In genomic region chr9:72196626-72197330, GRCm38 (mm10) we compare ENCODE assay signal across 8 mouse cellular contexts.
DNase-seq lines count a peak whose midpoint lies in the region; ATAC-seq and TF ChIP-seq lines count a peak whose summit lies in the region.

No protein-coding gene starts in this region.

- peak overlapping the region; percentile 40 for H3ac ChIP-seq in myocyte (ENCODE audit: control insufficient read depth, insufficient read length)

- H3K9me3 ChIP-seq in forebrain, embryonic 14.5 days (replicated peaks; ENCODE audit: control insufficient read depth, low read length) = no peaks in the 10 kb centered on the region; the same call in 1 of the 2 replicates
- H3K9me3 ChIP-seq in forebrain, embryonic 13.5 days (replicated peaks) = no peaks in the 10 kb centered on the region
- no peaks in the 10 kb centered on the region for H3K9me3 ChIP-seq in heart, embryonic 10.5 days

- H3K9ac ChIP-seq in forebrain, embryonic 14.5 days (ENCODE audit: low read length) = no peak overlapping the region
- no peak overlapping the region for H3K9ac ChIP-seq in forebrain, embryonic 13.5 days

- no peak for TF ChIP-seq POLR2A in myocyte (IDR thresholded peaks at IDR 0.05; ENCODE audit: insufficient read length, low read depth)

- no peaks in the 10 kb centered on the region for H3K79me2 ChIP-seq in myocyte (ENCODE audit: control insufficient read depth, insufficient read depth)

- no peaks in the 10 kb centered on the region for H3K36me3 ChIP-seq in forebrain, embryonic 14.5 days (ENCODE audit: control insufficient read depth, insufficient read depth, low read length)
- H3K36me3 ChIP-seq in forebrain, embryonic 13.5 days (ENCODE audit: poor library complexity, severe bottlenecking) = no peaks in the 10 kb centered on the region
- no peaks in the 10 kb centered on the region for H3K36me3 ChIP-seq in heart, embryonic 10.5 days
- no peaks in the 10 kb centered on the region for H3K36me3 ChIP-seq in myocyte (ENCODE audit: control insufficient read depth, insufficient read depth)

- H3K4me1 ChIP-seq in forebrain, embryonic 14.5 days (ENCODE audit: control insufficient read depth, insufficient read depth, low read length) = peaks cover 6% of the 10 kb centered on the region; the same call in 1 of the 2 replicates
- peaks cover 5% of the 10 kb centered on the region; the same call in 1 of the 2 replicates for H3K4me1 ChIP-seq in forebrain, embryonic 13.5 days
- H3K4me1 ChIP-seq in heart, embryonic 10.5 days = no peaks in the 10 kb centered on the region

- no peaks in the 10 kb centered on the region for H3K27me3 ChIP-seq in forebrain, embryonic 14.5 days (replicated peaks; ENCODE audit: control insufficient read depth, insufficient read depth, low read length)
- no peaks in the 10 kb centered on the region for H3K27me3 ChIP-seq in forebrain, embryonic 13.5 days
- no peaks in the 10 kb centered on the region for H3K27me3 ChIP-seq in heart, embryonic 10.5 days (ENCODE audit: insufficient read depth, poor library complexity, severe bottlenecking)
- H3K27me3 ChIP-seq in myocyte (ENCODE audit: control insufficient read depth, insufficient read depth, insufficient read length) = no peaks in the 10 kb centered on the region

- no peak overlapping the region for H3K4me2 ChIP-seq in forebrain, embryonic 14.5 days (ENCODE audit: low read length)
- H3K4me2 ChIP-seq in forebrain, embryonic 13.5 days = no peak overlapping the region
- peak overlapping the region; percentile 89 for H3K4me2 ChIP-seq in myocyte (ENCODE audit: low read depth)

- DNase-seq in forebrain, embryonic 14.5 days (ENCODE audit: low spot score) = peak; percentile 54
- peak; percentile 35 to 66 for DNase-seq in right cerebral cortex, postnatal 10 days (ENCODE audit: low spot score in 2 of 2)
- DNase-seq in right cerebral cortex, postnatal 14 days = no peak
- DNase-seq in heart, embryonic 10.5 days (ENCODE audit: low spot score) = peak; percentile 27
- DNase-seq in B cell, adult 2 months = no peak
- DNase-seq in spleen, adult 12 weeks (ENCODE audit: low spot score) = no peak

- no peak overlapping the region for H3K4me3 ChIP-seq in forebrain, embryonic 14.5 days (ENCODE audit: low read depth, low read length)
- no peak overlapping the region for H3K4me3 ChIP-seq in forebrain, embryonic 13.5 days
- H3K4me3 ChIP-seq in heart, embryonic 10.5 days = no peak overlapping the region
- peak overlapping the region; percentile 3 for H3K4me3 ChIP-seq in myocyte

- no peak for ATAC-seq in forebrain, embryonic 14.5 days
- no peak for ATAC-seq in forebrain, embryonic 13.5 days

- no peak overlapping the region for H3K27ac ChIP-seq in forebrain, embryonic 14.5 days (ENCODE audit: low read depth, low read length)
- no peak overlapping the region for H3K27ac ChIP-seq in forebrain, embryonic 13.5 days
- H3K27ac ChIP-seq in heart, embryonic 10.5 days = no peak overlapping the region

- 69% methylated on average over 10 of the region's 10 CpGs for whole genome bisulfite sequencing in forebrain, embryonic 14.5 days
- 75% methylated on average over 10 of the region's 10 CpGs for WGBS in forebrain, embryonic 13.5 days
- 76% methylated on average over 10 of the region's 10 CpGs for WGBS in heart, embryonic 10.5 days

TF ChIP-seq in myocyte, 11 proteins besides CTCF, POLR2A, EP300 and RAD21:
- TF ChIP-seq E2F4 (IDR thresholded peaks at IDR 0.05; ENCODE audit: insufficient read depth) = no peak
- no peak for TF ChIP-seq POLR2AphosphoS2 (IDR thresholded peaks at IDR 0.05; ENCODE audit: insufficient read length, low read depth)
- TF ChIP-seq TCF12 (IDR thresholded peaks at IDR 0.05; ENCODE audit: insufficient read depth, poor library complexity, severe bottlenecking) = no peak
- no peak for TF ChIP-seq SRF (IDR thresholded peaks at IDR 0.05; ENCODE audit: control insufficient read depth, insufficient read length, low read depth)
- TF ChIP-seq REST (IDR thresholded peaks at IDR 0.05; ENCODE audit: insufficient read depth, insufficient read length) = no peak
- TF ChIP-seq TCF3 (IDR thresholded peaks at IDR 0.05; ENCODE audit: insufficient read length, low read depth) = no peak
- no peak for TF ChIP-seq MYOD1 (IDR thresholded peaks at IDR 0.05; ENCODE audit: control insufficient read depth in 1 of 3, insufficient read length in 2 of 3, low read depth in 2 of 3)
- TF ChIP-seq USF1 (IDR thresholded peaks at IDR 0.05; ENCODE audit: low read depth) = no peak
- no peak for TF ChIP-seq CEBPB (IDR thresholded peaks at IDR 0.05; ENCODE audit: insufficient read depth, poor library complexity, severe bottlenecking)
- no peak for TF ChIP-seq MYOG (IDR thresholded peaks at IDR 0.05; ENCODE audit: control insufficient read depth in 1 of 3, insufficient read depth in 1 of 3, insufficient read length in 2 of 3, low read depth in 2 of 3)
- no peak for TF ChIP-seq MAX (IDR thresholded peaks at IDR 0.05; ENCODE audit: low read depth)

Comparison
In these comparisons a context has a peak if more than half of its experiments do, and no peak if none do; other contexts are left out.
1. DNase-seq: peak in forebrain, embryonic 14.5 days (single experiment), right cerebral cortex, postnatal 10 days (2 of 2) and heart, embryonic 10.5 days (single experiment); none in right cerebral cortex, postnatal 14 days (single experiment), B cell, adult 2 months (0 of 2) and spleen, adult 12 weeks (single experiment).